Mouse (Mus musculus) layer of hippocampus, adult 18-20 months (tissue): ENCODE measurements at regions not wholly inside any gene's neighbourhood (a gene's known extent, or its start where the extent isn't known, plus 50 kb on each side); places are given as distances from the start of the nearest gene placed in this dataset.
"Not testable (repeated sequence)": the region's sequence is repeated elsewhere in the genome, so short reads cannot be mapped to it uniquely, and the experiment has no call there.

Source experiments
- DNase-seq, 2 experiments: peaks; one replicate each; pipeline ENCODE4 v3.0.0; 2022; ENCODE audit warnings: low spot score in 2 of 2

GRCm38 (mm10) chr5:64584308-64584707 lies 218.9 kb upstream of the Klf3 start:
- DNase-seq = no peak

DNA sequence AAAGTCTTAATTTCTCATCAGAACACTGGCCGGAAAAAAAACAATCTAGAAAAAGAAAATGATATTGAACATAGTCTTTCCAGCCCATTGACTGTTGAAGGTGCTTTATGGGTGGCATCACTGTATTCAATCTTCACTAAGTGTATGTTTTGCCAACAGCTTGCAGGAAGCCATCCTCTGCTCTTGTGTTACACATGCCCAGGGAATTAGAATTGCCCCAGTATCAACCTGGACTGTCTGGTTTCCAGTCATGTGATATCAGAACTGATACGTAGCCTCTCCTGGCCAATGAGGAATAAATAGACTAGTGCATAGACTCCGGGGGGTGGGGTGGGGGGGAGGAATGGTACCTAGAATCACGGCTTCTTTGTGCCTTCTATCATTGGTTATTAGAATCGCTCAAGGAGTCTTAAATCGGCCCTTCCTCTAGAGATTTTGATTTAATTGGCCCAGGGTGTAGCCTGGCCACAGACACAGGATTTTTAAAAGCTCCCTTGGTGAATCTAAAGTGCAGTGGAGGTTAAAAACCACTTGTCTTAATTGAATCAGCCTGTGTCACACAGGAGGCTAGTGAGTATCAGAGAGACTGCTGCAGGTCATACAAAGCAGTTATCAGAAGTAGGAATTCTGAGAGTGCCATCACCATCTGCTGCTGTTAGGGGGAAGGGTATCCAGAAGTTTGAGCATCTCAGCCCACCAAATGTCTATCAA lies 218.0 kb upstream of the Klf3 start:
- DNase-seq = no peak

DNA sequence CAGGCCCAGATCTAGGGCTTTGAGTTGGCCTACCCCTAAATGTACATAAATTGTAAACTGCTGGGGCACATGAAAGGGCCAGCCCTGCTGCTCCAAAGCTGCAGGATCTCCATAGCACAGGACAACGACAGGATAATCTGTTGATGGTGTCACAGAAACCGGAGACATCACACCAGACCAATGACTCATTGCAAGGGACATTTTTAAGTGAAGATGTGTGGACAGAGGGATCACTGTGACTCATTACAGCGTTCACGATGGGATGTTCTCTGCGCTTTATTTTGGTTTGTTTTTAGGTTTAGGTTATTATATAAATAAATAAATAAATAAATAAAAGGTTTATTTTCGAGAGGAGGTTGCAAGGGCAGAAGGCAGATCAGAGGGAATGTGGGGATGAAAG lies 216.9 kb upstream of the Klf3 start:
- DNase-seq = no peak

GRCm38 (mm10) chr5:64586933-64587332 lies 216.3 kb upstream of the Klf3 start:
- DNase-seq = no peak

GRCm38 (mm10) chr5:64587895-64588738 lies 215.1 kb upstream of the Klf3 start:
- DNase-seq = no peak

- DNase-seq = not testable (repeated sequence)
These were observed 214.4 kb upstream of the Klf3 start for GRCm38 (mm10) chr5:64588768-64589167.

DNA sequence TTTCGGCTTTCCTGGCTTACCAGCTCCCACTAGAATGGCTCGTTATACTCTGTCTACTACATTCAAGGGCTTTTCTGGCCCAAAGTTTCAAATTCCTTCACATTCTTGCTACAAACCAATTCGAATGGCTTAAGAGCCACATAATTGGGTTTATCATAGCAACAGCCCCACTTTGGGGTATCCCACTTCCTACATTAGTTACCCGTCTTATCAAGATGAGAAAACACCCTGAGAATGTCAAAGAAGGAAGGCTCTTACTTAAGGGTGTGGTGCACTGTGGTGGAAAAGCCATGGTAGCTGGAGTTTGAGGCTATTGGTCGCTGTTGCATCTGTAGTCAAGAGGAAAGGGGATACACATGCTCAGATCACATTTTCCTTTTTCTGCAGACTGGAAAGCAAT lies 213.2 kb upstream of the Klf3 start:
- no peak for DNase-seq

- DNase-seq = no peak
These were observed 212.4 kb upstream of the Klf3 start for GRCm38 (mm10) chr5:64590747-64591146.

- no peak for DNase-seq
These were observed 211.4 kb upstream of the Klf3 start for GRCm38 (mm10) chr5:64591792-64592191.

GRCm38 (mm10) chr5:64595220-64595619 lies 208.0 kb upstream of the Klf3 start:
- no peak for DNase-seq

DNA sequence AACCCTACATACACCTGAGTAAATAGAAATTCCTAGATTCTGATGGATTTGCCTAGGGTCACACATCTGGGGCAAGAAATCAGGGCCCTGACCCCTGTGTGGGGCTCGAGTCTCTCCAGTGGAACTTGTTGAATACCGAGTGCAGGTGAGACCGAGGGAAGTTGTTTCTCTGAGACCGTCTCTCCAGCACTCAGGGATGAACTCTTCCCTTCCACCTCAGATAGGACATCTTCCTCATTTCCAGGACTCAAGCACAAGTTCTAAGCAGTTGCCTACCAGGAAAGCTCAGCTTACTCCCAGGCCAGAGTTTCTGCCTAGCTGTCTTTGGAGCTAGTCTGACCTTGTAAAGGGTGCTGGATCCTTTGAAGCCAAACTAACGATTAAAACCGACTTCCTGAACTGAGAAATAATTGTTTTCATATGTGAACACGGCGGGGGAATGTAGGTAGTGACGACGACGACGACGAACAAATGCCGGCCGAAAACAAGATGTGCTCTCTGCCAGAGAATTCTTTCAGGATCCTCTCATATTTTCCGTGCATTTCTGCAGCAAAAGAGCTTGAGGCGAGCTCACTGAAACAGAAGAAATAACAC lies 207.3 kb upstream of the Klf3 start:
- DNase-seq = no peak

DNA sequence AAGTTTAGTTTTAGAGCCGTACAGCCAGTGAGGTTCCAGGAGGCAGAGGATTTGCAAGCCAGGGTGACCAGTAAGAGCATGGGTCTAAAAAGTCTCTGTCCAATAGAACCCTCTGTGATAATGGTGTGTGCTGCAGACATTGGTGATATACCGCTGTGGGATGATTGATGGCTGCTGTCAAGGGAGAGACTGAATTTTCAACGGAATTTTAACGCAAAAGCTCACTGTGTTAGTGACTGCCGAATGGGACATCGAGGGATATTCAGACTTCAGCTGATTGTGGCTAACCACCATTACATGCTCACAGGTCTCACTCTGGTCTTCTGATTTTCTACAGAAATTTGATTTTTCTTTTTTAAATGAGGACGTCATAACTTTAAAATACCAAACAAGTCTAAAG lies 206.2 kb upstream of the Klf3 start:
- DNase-seq = no peak

- no peak for DNase-seq
These were observed 205.7 kb upstream of the Klf3 start for GRCm38 (mm10) chr5:64597451-64597850.

- DNase-seq = no peak
These were observed 204.6 kb upstream of the Klf3 start for GRCm38 (mm10) chr5:64598606-64599005.

GRCm38 (mm10) chr5:64599015-64599414 lies 204.2 kb upstream of the Klf3 start:
- DNase-seq = no peak

DNA sequence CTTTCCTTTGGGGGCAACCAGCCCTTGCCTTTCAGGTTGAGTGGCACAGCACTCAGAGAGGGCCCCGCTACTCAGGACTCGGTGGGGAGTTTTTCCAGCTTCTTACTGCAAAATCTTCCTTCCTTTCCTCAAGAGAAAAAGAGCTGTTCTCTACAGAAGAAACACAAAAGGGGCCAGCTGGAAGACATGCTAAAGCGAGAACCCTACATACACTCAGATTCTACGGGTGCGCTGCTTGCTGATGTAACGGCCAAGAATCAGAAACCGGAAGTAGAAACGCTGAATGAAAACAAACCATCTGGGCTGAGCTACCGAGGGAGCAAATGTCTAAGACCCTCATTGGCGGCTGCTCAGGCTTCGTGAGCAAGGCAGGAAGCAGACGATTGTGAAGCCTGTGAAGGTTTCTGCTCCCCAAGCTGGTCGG lies 203.3 kb upstream of the Klf3 start:
- DNase-seq = no peak

GRCm38 (mm10) chr5:64600392-64600791 lies 202.8 kb upstream of the Klf3 start:
- DNase-seq = no peak

- no peak for DNase-seq
These were observed 202.4 kb upstream of the Klf3 start for GRCm38 (mm10) chr5:64600811-64601210.

- no peak for DNase-seq
These were observed 201.9 kb upstream of the Klf3 start for GRCm38 (mm10) chr5:64601285-64601684.

GRCm38 (mm10) chr5:64601832-64602231 lies 201.4 kb upstream of the Klf3 start:
- peak in 1 of 2 experiments; percentile 37 for DNase-seq

DNA sequence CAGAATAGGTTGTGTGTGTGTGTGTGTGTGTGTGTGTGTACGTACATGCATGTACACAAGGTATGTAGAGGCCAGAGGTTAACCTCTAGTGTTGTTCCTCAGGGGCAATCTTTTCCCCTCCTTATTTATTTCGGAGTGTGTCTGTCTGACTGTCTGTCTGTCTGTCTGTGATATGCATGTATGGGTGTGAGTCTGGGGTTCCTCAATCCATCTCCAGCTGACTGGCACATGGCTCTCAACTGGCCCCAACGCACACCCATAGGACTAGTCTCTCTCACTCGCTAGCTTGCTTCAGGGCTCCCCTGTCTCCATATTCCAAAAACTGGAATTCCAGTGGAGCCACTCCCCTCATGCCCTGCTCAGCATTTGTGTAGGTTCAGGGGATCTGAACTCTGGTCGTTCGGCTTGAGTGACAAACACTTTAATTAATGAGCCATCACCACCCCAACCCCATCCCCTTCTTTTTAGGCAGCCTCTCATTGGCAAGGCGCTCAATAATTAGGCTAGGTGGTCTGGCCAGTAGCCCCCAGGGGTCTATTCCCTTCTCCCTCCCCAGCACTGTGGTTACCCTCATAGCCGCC lies 200.7 kb upstream of the Klf3 start:
- DNase-seq = no peak
